ENCODE assay signal across 10 mouse cellular contexts in the genomic region with DNA sequence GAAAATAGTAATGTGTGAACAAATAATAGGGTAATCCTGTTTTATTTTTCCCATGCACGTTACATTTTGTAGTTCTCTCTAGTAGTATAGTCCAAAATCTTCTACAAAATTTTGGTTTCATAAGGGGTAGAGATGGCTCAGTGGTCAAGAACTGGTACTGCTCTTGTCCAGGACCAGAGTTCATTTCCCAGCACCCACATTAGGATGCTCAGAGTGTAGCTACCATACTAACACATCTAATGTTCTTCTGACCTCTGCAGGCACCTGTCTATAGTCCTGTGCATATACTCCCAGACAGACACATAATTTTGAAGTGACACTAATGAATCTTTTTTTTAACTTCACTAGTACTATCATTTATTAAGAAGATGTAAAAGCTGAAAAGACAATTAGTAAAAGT. TPM values are rescaled to one million over a fixed set of nuclear protein-coding genes. Genes with fewer than 3 reads are reported as not detected.
A peak's percentile ranks its signal among the peaks of the same experiment; 100 is the strongest.
DNase-seq lines count a peak whose midpoint lies in the region; ATAC-seq and TF ChIP-seq lines count a peak whose summit lies in the region.
"Had no signal": no experiment of that assay in that cellular context is flagged by ENCODE, and none has a peak within 500 bp of the region (broad histone marks: within the 10 kb centered on the region; RNA-seq: fewer than 3 reads in every experiment).

No protein-coding gene starts in this region.

- H3K4me3 ChIP-seq in hindbrain, embryonic 14.5 days (replicated peaks; ENCODE audit: low read length): peak overlapping the region; percentile 86; the same call in 1 of the 2 replicates
- H3K4me3 ChIP-seq in hindbrain, embryonic 13.5 days: no peak overlapping the region
- no peak overlapping the region for H3K4me3 ChIP-seq in midbrain, embryonic 11.5 days (ENCODE audit: low read depth, low read length)
- no peak overlapping the region for H3K4me3 ChIP-seq in midbrain, embryonic 13.5 days (replicated peaks)
- H3K4me3 ChIP-seq in intestine, embryonic 16.5 days (ENCODE audit: low read length): no peak overlapping the region
- H3K4me3 ChIP-seq in stomach, postnatal 0 days (ENCODE audit: low read depth, low read length): no peak overlapping the region

- no peak overlapping the region for H3K27ac ChIP-seq in hindbrain, embryonic 14.5 days
- no peak overlapping the region for H3K27ac ChIP-seq in hindbrain, embryonic 13.5 days
- H3K27ac ChIP-seq in midbrain, embryonic 11.5 days (ENCODE audit: low read depth, low read length): no peak overlapping the region
- no peak overlapping the region for H3K27ac ChIP-seq in midbrain, embryonic 13.5 days
- no peak overlapping the region for H3K27ac ChIP-seq in intestine, embryonic 16.5 days (ENCODE audit: low read length)
- no peak overlapping the region for H3K27ac ChIP-seq in stomach, postnatal 0 days (replicated peaks)

- no peak for DNase-seq in hindbrain, embryonic 14.5 days (ENCODE audit: low spot score)
- DNase-seq in midbrain, embryonic 11.5 days (ENCODE audit: low spot score, missing footprints): peak; percentile 83
- DNase-seq in stomach, postnatal 0 days (ENCODE audit: low spot score): no peak
- no peak for DNase-seq in layer of hippocampus, postnatal 36 days
- no peak for DNase-seq in thymus, postnatal 25 days

- 0 out of 2 replicates have a peak, but pooled peaks cover 4% of the 10 kb centered on the region for H3K4me1 ChIP-seq in hindbrain, embryonic 14.5 days (replicated peaks; ENCODE audit: control insufficient read depth, insufficient read depth, low read length)
- H3K4me1 ChIP-seq in hindbrain, embryonic 13.5 days (replicated peaks): peaks cover 5% of the 10 kb centered on the region
- peaks cover 3% of the 10 kb centered on the region; the same call in 1 of the 2 replicates for H3K4me1 ChIP-seq in midbrain, embryonic 11.5 days (ENCODE audit: control insufficient read depth, insufficient read depth, low read length)
- peaks cover 4% of the 10 kb centered on the region; the same call in 1 of the 2 replicates for H3K4me1 ChIP-seq in midbrain, embryonic 13.5 days (replicated peaks)
- H3K4me1 ChIP-seq in intestine, embryonic 16.5 days (ENCODE audit: control insufficient read depth, insufficient read depth, low read length): no peaks in the 10 kb centered on the region; the same call in 1 of the 2 replicates
- no peaks in the 10 kb centered on the region for H3K4me1 ChIP-seq in stomach, postnatal 0 days (replicated peaks; ENCODE audit: control insufficient read depth, insufficient read depth)

- 97% methylated on average over 1 of the region's 1 CpGs for WGBS in hindbrain, embryonic 14.5 days
- 92% methylated on average over 1 of the region's 1 CpGs for WGBS in hindbrain, embryonic 13.5 days
- 90% methylated on average over 1 of the region's 1 CpGs for WGBS in midbrain, embryonic 11.5 days
- 95% methylated on average over 1 of the region's 1 CpGs for WGBS in midbrain, embryonic 13.5 days
- WGBS in intestine, embryonic 16.5 days: 98% methylated on average over 1 of the region's 1 CpGs
- 76% methylated on average over 1 of the region's 1 CpGs for WGBS in stomach, postnatal 0 days

- no peaks in the 10 kb centered on the region for H3K36me3 ChIP-seq in hindbrain, embryonic 14.5 days (replicated peaks; ENCODE audit: control insufficient read depth, insufficient read depth)
- H3K36me3 ChIP-seq in hindbrain, embryonic 13.5 days: no peaks in the 10 kb centered on the region
- H3K36me3 ChIP-seq in midbrain, embryonic 11.5 days (ENCODE audit: control insufficient read depth, insufficient read depth, low read length): no peaks in the 10 kb centered on the region
- H3K36me3 ChIP-seq in midbrain, embryonic 13.5 days: no peaks in the 10 kb centered on the region
- H3K36me3 ChIP-seq in intestine, embryonic 16.5 days (ENCODE audit: control insufficient read depth, insufficient read depth, low read length): no peaks in the 10 kb centered on the region
- H3K36me3 ChIP-seq in stomach, postnatal 0 days (ENCODE audit: control insufficient read depth, insufficient read depth, low read length): no peaks in the 10 kb centered on the region
- H3K36me3 ChIP-seq: G1E had no signal

- H3K9ac ChIP-seq in hindbrain, embryonic 14.5 days: no peak overlapping the region
- H3K9ac ChIP-seq in hindbrain, embryonic 13.5 days: no peak overlapping the region
- no peak overlapping the region for H3K9ac ChIP-seq in midbrain, embryonic 11.5 days (ENCODE audit: low read length)
- H3K9ac ChIP-seq in midbrain, embryonic 13.5 days (replicated peaks): no peak overlapping the region
- no peak overlapping the region for H3K9ac ChIP-seq in intestine, embryonic 16.5 days (ENCODE audit: low read depth, low read length)
- no peak overlapping the region for H3K9ac ChIP-seq in stomach, postnatal 0 days (ENCODE audit: low read length)

- H3K4me2 ChIP-seq in hindbrain, embryonic 14.5 days (replicated peaks): peak overlapping the region; percentile 87; the same call in 1 of the 2 replicates
- H3K4me2 ChIP-seq in hindbrain, embryonic 13.5 days: no peak overlapping the region
- no peak overlapping the region for H3K4me2 ChIP-seq in midbrain, embryonic 11.5 days
- no peak overlapping the region for H3K4me2 ChIP-seq in midbrain, embryonic 13.5 days (replicated peaks)
- H3K4me2 ChIP-seq in intestine, embryonic 16.5 days (ENCODE audit: low read depth, low read length): peak overlapping the region; percentile 22; the same call in 1 of the 2 replicates
- H3K4me2 ChIP-seq in stomach, postnatal 0 days (replicated peaks; ENCODE audit: low read depth): 0 out of 2 replicates have a peak overlapping the region, but pooled peaks have one; percentile 1

- TF ChIP-seq CTCF in stomach, postnatal 0 days (IDR thresholded peaks at IDR 0.05; ENCODE audit: low read depth): no peak

- ATAC-seq in hindbrain, embryonic 14.5 days (ENCODE audit: low FRiP score): no peak
- no peak for ATAC-seq in hindbrain, embryonic 13.5 days (ENCODE audit: low FRiP score)
- ATAC-seq in midbrain, embryonic 11.5 days (ENCODE audit: low FRiP score): no peak
- ATAC-seq in midbrain, embryonic 13.5 days: no peak
- ATAC-seq in intestine, embryonic 16.5 days: no peak
- no peak for ATAC-seq in stomach, postnatal 0 days (ENCODE audit: low FRiP score, low TSS enrichment)

- H3K27me3 ChIP-seq in hindbrain, embryonic 14.5 days (ENCODE audit: control insufficient read depth, insufficient read depth, low read length): no peaks in the 10 kb centered on the region
- no peaks in the 10 kb centered on the region for H3K27me3 ChIP-seq in hindbrain, embryonic 13.5 days
- no peaks in the 10 kb centered on the region for H3K27me3 ChIP-seq in midbrain, embryonic 11.5 days (ENCODE audit: control insufficient read depth, insufficient read depth, low read length)
- H3K27me3 ChIP-seq in midbrain, embryonic 13.5 days: no peaks in the 10 kb centered on the region
- H3K27me3 ChIP-seq in intestine, embryonic 16.5 days (replicated peaks; ENCODE audit: control insufficient read depth, insufficient read depth, low read length): no peaks in the 10 kb centered on the region
- no peaks in the 10 kb centered on the region for H3K27me3 ChIP-seq in stomach, postnatal 0 days (ENCODE audit: control insufficient read depth, insufficient read depth, low read length)
- H3K27me3 ChIP-seq: forebrain, embryonic 13.5 days had no signal

- no peak for TF ChIP-seq EP300 in stomach, postnatal 0 days (optimal IDR thresholded peaks at IDR 0.05)

- no peaks in the 10 kb centered on the region for H3K9me3 ChIP-seq in hindbrain, embryonic 14.5 days (ENCODE audit: control insufficient read depth, low read length)
- H3K9me3 ChIP-seq in hindbrain, embryonic 13.5 days: no peaks in the 10 kb centered on the region
- no peaks in the 10 kb centered on the region for H3K9me3 ChIP-seq in midbrain, embryonic 11.5 days (ENCODE audit: control insufficient read depth, low read length)
- no peaks in the 10 kb centered on the region for H3K9me3 ChIP-seq in midbrain, embryonic 13.5 days
- no peaks in the 10 kb centered on the region for H3K9me3 ChIP-seq in intestine, embryonic 16.5 days (ENCODE audit: control insufficient read depth, low read length)
- H3K9me3 ChIP-seq in stomach, postnatal 0 days (ENCODE audit: control insufficient read depth, low read length): no peaks in the 10 kb centered on the region
- H3K9me3 ChIP-seq: forebrain, embryonic 13.5 days; G1E had no signal

RNA-seq across cellular contexts. Expression of gene Dse, which starts 1.7 kb away (rescaled TPM):
- 8.8 and 9.8 TPM in 2 replicates for polyA plus RNA-seq in hindbrain, embryonic 14.5 days (2014; fragmentation: Nextera tagmentation; extraction: Ambion mirVana)
- 8.0 and 8.1 TPM in 2 replicates for polyA plus RNA-seq in hindbrain, embryonic 13.5 days (2015; fragmentation: Nextera tagmentation; extraction: Ambion mirVana)
- polyA plus RNA-seq in midbrain, embryonic 11.5 days (2014; fragmentation: Nextera tagmentation; extraction: Ambion mirVana): 21.1 and 24.8 TPM in 2 replicates
- polyA plus RNA-seq in midbrain, embryonic 13.5 days (2015; fragmentation: Nextera tagmentation; extraction: Ambion mirVana): 6.2 and 6.7 TPM in 2 replicates
- polyA plus RNA-seq in intestine, embryonic 16.5 days (2015; fragmentation: Nextera tagmentation; extraction: Ambion mirVana): 13.6 and 14.8 TPM in 2 replicates
- 7.5 and 8.3 TPM in 2 replicates for polyA plus RNA-seq in stomach, postnatal 0 days (2015; fragmentation: Nextera tagmentation; extraction: Ambion mirVana)
- 1 to 10 TPM; 7.8 TPM for total RNA-seq in layer of hippocampus, postnatal 36 days (2021)
- polyA plus RNA-seq: G1E had no signal

Comparison
In these comparisons a context has a peak if more than half of its experiments do, and no peak if none do; other contexts are left out.
1. H3K4me2 ChIP-seq: peak in hindbrain, embryonic 14.5 days (single experiment), intestine, embryonic 16.5 days (single experiment) and stomach, postnatal 0 days (single experiment); none in hindbrain, embryonic 13.5 days (single experiment), midbrain, embryonic 11.5 days (single experiment) and midbrain, embryonic 13.5 days (single experiment).